Mouse (Mus musculus) ES-Bruce4 (cell line): ENCODE data around the gene Pou2f2. TPM values are rescaled to one million over a fixed set of nuclear protein-coding genes. Genes with fewer than 3 reads are reported as not detected.

Source experiments
- H3K27ac ChIP-seq: 2 replicates; pipeline ENCODE4 v1.5.1; 2012; ENCODE audit warnings: low read length, inconsistent platforms; ENCODE audit not compliant: insufficient read depth
- H3K27me3 ChIP-seq: 2 replicates; pipeline ENCODE4 v1.6.1; 2012; ENCODE audit warnings: mild to moderate bottlenecking, low read length, inconsistent platforms; ENCODE audit not compliant: control insufficient read depth, poor library complexity, insufficient read depth, severe bottlenecking
- H3K36me3 ChIP-seq: 2 replicates; pipeline ENCODE4 v1.6.1; 2012; ENCODE audit warnings: inconsistent platforms, mild to moderate bottlenecking, low read length, moderate library complexity; ENCODE audit not compliant: control insufficient read depth, poor library complexity, insufficient read depth, severe bottlenecking
- H3K4me1 ChIP-seq: one replicate; pipeline ENCODE4 v1.8.1; 2011; ENCODE audit warnings: low read length; ENCODE audit not compliant: control insufficient read depth, insufficient read depth
- H3K4me3 ChIP-seq: 2 replicates; pipeline ENCODE4 v1.5.1; 2011; ENCODE audit warnings: low read depth, mild to moderate bottlenecking, low read length
- H3K9ac ChIP-seq: 2 replicates; pipeline ENCODE4 v1.6.1; 2012; ENCODE audit warnings: low read depth, mild to moderate bottlenecking, inconsistent platforms; ENCODE audit not compliant: poor library complexity, severe bottlenecking
- H3K9me3 ChIP-seq: replicated peaks from 2 replicates; pipeline ENCODE4 v1.6.1; 2012; ENCODE audit warnings: mild to moderate bottlenecking, low read length, inconsistent platforms; ENCODE audit not compliant: control insufficient read depth, poor library complexity, insufficient read depth, severe bottlenecking
- CTCF ChIP-seq: IDR thresholded peaks from one replicate; pipeline ENCODE4 v1.8.1; 2011; ENCODE audit warnings: low read depth, low read length
- EP300 ChIP-seq: IDR thresholded peaks from 2 replicates; pipeline ENCODE4 v1.6.1; 2011; ENCODE audit warnings: low read depth, low read length; ENCODE audit not compliant: insufficient read depth
- POLR2A ChIP-seq: IDR thresholded peaks from one replicate; pipeline ENCODE4 v1.8.1; 2011; ENCODE audit warnings: low read length; ENCODE audit not compliant: insufficient read depth
- polyA plus RNA-seq: library from polyadenylated mRNA; stranded (reverse); fragments of >200 nt; gene quantifications from 2 replicates; pipeline ENCODE4 v1.2.4, GENCODE M21; 2011; ENCODE audit warnings: low read depth; ENCODE audit not compliant: missing spikeins, insufficient read depth, insufficient read length

The Pou2f2 gene
- polyA plus RNA-seq, 1 experiment, result 1.8 TPM

DNA sequence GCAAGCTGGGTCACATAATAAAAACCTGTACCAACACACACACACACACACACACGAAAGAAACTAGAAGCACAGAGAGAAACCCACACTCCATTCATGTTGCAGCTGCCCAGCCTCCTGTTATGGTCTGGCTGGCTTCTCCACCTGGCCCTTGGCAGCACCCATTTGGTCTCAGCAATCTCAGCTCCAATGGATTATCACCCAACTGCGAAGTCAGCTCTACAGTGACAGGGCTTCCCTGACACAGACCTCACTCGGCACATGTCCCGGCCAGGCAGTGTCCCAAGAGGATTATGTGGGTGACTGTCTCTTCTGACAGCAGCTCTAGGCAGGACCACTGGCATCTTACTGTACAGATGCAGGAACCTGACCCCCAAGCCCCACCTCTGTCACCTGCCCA lies 31.0 kb upstream of the Pou2f2 start:
- Histone ChIP-seq H3K9ac (no peak overlapping the region), H3K27ac (no peak overlapping the region), H3K9me3 (no peaks in the 10 kb centered on the region), H3K36me3 (peaks cover 9% of the 10 kb centered on the region; the same call in 1 of the 2 replicates), H3K4me1 (peaks cover 15% of the 10 kb centered on the region), H3K27me3 (no peaks in the 10 kb centered on the region), H3K4me3 (no peak overlapping the region)
- no peak for TF ChIP-seq EP300
- no peak for TF ChIP-seq CTCF

DNA sequence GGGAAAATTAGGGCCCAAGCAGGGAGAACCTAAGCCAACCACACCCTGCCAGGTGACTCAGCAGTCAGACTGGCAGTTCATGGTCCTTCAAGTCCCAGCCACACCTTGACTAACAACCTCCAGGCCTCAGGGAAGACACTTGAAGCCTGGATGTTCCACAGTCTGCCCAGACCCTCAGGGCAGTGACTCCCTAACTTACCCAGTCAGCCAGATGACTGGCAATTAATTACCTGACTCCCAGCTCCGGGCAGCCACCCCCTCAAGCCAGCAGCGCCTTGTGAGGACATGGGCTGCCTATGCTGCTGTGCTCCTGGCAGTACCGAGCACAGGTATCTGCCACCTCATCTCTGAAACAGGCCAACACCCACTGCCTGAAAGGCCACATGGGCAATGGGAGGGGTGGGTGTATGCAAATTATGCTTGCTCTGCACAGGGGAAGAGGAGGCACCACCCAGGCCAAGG lies 29.7 kb upstream of the Pou2f2 start:
- H3K36me3 ChIP-seq, result peaks cover 9% of the 10 kb centered on the region; the same call in 1 of the 2 replicates
- H3K27ac ChIP-seq, result peak overlapping the region; percentile 22; the same call in 1 of the 2 replicates
- no peak overlapping the region for H3K4me3 ChIP-seq
- no peak overlapping the region for H3K9ac ChIP-seq
- H3K4me1 ChIP-seq, result peaks cover 19% of the 10 kb centered on the region
- no peaks in the 10 kb centered on the region for H3K9me3 ChIP-seq
- TF ChIP-seq POLR2A (no peak), CTCF (no peak), EP300 (no peak)
- no peaks in the 10 kb centered on the region for H3K27me3 ChIP-seq

DNA sequence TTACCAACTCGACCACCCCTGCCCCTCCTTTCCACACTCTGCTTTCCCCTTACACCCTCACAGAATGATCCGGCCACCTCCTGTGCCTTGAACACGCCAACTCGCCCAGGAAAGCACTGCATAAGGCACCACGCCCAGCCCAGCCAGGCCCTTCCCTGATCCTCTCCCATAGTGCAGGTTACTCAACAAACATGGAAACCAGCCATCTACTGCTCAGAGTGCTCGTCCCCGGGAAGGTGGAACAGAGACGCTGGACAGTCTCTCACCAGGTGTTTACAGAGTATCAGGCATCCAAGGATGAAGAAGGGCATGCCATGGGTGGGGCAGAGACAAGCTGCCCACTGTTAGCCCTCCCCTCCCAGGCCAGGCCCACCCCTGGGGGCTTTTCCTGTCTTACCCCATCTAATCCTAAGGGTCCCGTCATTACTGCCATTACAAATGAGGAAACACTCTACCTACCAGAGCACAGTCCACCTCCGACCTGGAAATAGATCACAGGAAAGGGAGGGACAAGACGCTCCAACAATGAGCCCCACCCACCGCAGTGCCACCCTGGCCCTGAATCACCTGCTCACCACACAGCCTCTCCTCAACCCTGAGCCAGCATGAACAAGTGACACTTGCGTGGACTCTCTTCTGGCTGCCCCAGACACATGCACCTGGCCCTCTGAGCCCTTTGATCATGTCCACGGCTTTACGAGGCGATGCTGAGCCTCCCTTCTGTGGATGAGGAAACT lies 26.7 kb upstream of the Pou2f2 start:
- Histone ChIP-seq H3K9me3 (no peaks in the 10 kb centered on the region), H3K36me3 (peaks cover 18% of the 10 kb centered on the region)

DNA sequence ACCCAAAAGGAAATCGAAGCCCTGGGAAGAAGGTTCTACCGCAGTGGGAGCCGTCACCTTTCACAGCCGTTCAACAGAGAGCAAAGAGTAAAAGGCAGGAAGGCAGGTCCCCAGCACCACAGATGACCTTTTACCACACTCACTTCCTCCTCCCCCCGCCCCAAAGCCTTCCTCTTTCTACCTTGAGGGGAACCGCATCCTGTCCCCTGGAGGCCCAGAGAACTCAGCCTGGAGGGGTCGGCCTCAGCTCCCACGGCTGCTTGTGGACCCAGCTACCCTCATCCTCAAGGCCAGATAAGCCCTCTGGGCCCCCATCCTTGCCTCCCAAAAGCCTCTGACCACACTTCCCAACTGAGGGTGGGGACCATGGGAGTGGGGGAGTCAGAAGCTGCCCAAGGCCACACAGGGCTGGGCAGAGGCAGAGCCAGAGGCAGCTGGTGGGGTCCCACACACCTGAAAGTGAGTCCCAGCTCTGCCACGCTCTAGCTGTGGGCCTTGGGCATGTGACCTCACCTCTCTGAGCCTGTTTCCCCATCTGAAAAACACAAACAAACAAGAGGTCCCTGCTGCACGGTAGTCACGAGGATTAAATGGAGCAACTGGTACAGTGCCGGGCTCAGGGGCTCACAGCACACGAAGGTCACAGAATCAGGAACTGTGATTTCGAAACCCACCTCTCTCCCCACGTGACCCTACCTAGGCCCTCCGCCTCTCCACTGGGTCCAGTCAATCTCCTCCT lies 26.0 kb upstream of the Pou2f2 start:
- no peaks in the 10 kb centered on the region for H3K9me3 ChIP-seq
- peaks cover 20% of the 10 kb centered on the region for H3K4me1 ChIP-seq
- TF ChIP-seq POLR2A (no peak), CTCF (no peak), EP300 (no peak)
- H3K9ac ChIP-seq, result no peak overlapping the region
- no peaks in the 10 kb centered on the region for H3K27me3 ChIP-seq
- H3K4me3 ChIP-seq, result no peak overlapping the region
- H3K27ac ChIP-seq, result 0 out of 2 replicates have a peak overlapping the region, but pooled peaks have one; percentile 35
- H3K36me3 ChIP-seq, result peaks cover 12% of the 10 kb centered on the region

More for the DNA sequence above, 26.7 kb upstream of the Pou2f2 start:
- H3K27me3 ChIP-seq, result no peaks in the 10 kb centered on the region
- no peak overlapping the region for H3K4me3 ChIP-seq
- H3K27ac ChIP-seq, result 0 out of 2 replicates have a peak overlapping the region, but pooled peaks have one; percentile 35
- H3K9ac ChIP-seq, result no peak overlapping the region
- no peak for TF ChIP-seq CTCF
- TF ChIP-seq POLR2A, result no peak
- no peak for TF ChIP-seq EP300
- peaks cover 20% of the 10 kb centered on the region for H3K4me1 ChIP-seq

DNA sequence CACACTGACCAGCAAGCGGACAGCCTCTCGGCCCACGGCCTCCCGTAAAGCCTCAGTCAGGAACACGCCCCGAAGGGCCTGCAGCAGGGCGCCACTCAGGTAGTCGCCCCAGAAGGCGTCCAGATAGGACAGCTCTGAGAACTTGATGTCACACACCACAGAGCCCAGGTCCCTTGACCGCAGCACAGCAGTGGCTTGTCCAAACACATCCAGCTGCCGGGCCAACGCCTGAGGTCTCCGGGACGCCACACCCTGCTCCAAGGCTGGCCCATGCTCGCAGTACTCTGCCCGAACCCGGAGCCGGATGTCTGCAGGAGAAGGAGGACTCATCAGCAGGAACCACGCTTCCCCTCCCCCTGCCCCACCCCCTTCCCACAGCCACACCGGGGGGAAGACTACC lies 24.1 kb upstream of the Pou2f2 start:
- no peak for TF ChIP-seq POLR2A
- TF ChIP-seq EP300, result no peak
- Histone ChIP-seq H3K27ac (no peak overlapping the region), H3K36me3 (peaks cover 12% of the 10 kb centered on the region), H3K27me3 (no peaks in the 10 kb centered on the region), H3K4me1 (peaks cover 17% of the 10 kb centered on the region), H3K9ac (peak overlapping the region; percentile 1; the same call in 1 of the 2 replicates), H3K9me3 (no peaks in the 10 kb centered on the region), H3K4me3 (no peak overlapping the region)

DNA sequence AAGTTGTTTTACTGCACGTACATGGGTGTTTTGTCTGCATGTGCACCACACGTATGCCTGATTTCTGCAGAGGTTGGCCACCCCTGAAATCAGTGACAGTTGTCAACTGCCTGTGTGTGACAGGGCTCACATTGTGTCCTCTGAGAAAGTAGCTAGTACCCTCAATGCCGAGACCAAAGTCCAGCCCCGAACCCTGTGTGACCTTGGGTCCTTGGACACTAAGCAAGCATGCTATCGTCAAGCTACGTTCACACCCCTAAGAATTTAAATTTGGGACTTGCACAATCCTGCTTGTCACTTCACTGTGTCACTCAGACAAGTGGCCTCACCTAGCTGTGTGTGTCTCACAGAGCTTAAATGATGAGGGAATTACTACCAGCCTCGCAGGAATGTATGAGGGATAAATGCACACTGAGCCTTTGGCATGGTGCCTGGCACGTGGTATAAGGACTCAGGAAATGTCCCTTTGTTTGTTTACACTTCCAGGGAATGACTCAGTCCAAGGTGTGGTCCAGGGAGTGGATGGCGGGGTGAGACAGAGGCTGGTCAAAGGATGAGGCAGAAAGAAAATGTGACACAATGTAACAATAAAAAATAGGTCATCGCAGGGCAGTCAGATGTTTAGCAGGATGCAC lies 18.0 kb upstream of the Pou2f2 start:
- Histone ChIP-seq H3K4me1 (peaks cover 6% of the 10 kb centered on the region), H3K27me3 (no peaks in the 10 kb centered on the region), H3K9ac (no peak overlapping the region), H3K4me3 (no peak overlapping the region), H3K9me3 (no peaks in the 10 kb centered on the region), H3K27ac (no peak overlapping the region), H3K36me3 (peaks cover 4% of the 10 kb centered on the region)
- TF ChIP-seq EP300 (no peak), CTCF (no peak), POLR2A (no peak)
